Mouse (Mus musculus) R1 (cell line): ENCODE results near the gene Pla2g1b.
A peak's percentile ranks its signal among the peaks of the same experiment; 100 is the strongest.
"Not testable (repeated sequence)": the region's sequence is repeated elsewhere in the genome, so short reads cannot be mapped to it uniquely, and the experiment has no call there.

ENCODE experiments used
- DNase-seq: peaks from one replicate; pipeline ENCODE4 v3.0.0-alpha.2; 2018; ENCODE audit warnings: low read depth, low spot score

The Pla2g1b gene

DNA sequence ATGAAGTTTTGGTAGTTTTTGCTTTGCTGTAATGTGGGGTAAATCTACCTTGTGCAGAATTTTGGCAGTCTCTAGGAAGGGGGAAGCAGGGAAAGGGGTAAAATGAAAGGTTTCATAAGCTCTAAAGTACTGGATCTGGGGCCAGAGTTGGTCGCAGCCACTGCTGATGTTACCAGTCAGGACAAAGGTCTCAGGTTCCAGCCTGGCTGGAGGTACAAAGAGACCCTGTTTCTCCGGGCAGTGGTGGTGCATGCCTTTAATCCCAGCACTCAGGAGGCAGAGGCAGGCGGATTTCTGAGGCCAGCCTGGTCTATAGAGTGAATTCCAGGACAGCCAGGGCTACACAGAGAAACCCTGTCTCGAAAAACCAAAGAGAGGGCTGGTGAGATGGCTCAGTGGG is 39.6 kb downstream of the Pla2g1b start:
- DNase-seq = not testable (repeated sequence)

DNA sequence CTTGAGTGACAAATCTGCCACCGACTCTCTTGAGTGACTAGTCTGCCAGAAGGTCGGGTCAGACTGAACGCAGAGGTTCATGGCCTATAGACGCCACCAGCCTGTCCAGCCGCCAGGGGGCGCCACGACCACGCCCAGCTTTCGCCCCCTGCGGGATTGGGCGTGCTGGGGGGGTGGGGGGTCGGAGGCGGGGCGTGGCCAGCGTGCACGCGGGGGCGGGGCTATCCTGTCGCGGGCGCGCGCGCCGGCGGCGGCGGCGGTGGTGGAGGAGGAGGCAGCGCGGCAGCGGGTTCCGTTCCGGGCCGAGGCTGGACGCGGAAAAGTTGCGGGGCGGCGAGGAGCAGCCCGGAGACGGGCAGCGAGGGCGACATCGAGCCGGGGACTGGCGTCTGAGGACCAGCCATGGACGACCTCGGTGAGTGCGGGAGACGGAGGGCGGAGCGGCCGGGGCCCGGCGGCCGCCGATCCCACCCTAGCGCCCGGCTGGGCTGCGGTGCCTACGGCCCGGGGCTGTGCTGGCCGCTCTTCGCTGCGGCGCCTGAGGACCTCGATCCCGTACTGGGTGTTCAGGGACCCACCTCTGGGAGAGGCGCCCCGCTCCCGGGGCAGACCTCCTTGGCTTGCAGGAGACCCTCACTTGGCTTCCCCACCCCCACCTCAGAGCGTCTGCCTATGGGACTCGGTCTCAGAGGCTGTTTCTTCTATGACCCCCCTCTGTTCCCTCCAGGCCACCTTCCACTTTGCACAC is 40.6 kb downstream of the Pla2g1b start, which contains the start of gene Pxn:
Gene Pxn, plus strand, starts transcription at position 223 of the 748 bp plus-strand sequence.
- DNase-seq = peak; percentile 89

DNA sequence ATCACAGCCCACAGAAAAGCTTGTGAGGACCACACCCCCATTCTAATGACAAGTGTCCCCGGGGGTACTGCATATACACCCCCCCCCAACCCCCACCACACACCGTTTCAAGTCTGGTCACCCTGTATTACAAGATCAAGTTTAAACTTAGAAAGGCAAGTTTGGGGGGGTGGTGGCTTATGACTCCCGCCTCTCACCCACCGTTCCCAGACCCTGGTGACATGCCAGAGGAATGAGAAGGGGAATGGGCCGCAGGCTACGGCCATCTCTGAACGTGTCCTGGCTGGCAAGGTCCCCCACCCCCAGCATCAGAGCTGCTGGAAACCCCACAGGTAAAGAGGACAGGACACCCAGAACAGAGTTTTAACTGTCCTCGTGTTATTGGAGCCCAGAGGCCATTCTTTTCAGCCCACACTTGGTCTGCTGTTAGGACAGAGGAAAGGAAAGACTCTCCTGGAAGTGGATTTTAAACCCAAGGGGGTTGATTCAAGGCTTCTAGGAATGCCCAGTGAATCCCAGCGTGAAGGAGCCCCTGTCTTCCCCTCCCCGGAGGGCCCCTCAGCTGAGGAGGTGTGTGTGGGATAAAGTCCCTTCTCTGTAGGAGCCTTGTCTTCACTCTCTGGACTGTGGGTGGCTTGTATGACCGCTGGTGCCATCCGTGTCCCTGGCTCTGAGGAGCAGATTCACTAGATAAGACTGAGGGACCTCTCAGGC is 41.4 kb downstream of the Pla2g1b start:
- DNase-seq = no peak

- DNase-seq = no peak
Measured at GRCm38 (mm10) chr5:115507981-115508858, 42.2 kb downstream of the Pla2g1b start.

- DNase-seq = no peak
Measured at GRCm38 (mm10) chr5:115508859-115509147, 42.7 kb downstream of the Pla2g1b start.

GRCm38 (mm10) chr5:115509321-115509761 is 43.3 kb downstream of the Pla2g1b start:
- no peak for DNase-seq

- DNase-seq = no peak
Measured at GRCm38 (mm10) chr5:115509790-115510689, 44.0 kb downstream of the Pla2g1b start.

DNA sequence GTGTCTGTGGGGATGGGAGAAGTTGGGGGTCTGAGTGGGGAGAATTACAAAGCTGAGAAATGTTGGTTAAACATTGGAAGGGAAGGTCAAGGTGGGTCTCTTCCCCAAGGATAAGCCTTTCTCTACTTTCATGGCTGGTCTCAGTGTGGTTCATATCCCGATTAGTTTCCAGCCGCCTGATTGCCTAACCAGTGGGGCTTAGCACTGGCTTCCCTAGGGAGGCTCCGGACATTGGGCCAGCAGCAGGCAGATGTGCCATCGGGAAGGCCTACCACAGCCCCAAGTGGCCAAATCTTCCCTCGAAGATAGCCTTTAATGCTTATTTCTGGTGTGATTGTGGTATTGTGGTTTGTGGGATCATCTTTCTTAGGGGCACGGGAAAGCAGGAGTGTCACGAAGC is 46.3 kb downstream of the Pla2g1b start:
- no peak for DNase-seq

GRCm38 (mm10) chr5:115513246-115513645 is 47.2 kb downstream of the Pla2g1b start:
- DNase-seq = no peak

- no peak for DNase-seq
Measured at GRCm38 (mm10) chr5:115513721-115514120, 47.7 kb downstream of the Pla2g1b start.

GRCm38 (mm10) chr5:115514346-115514745 is 48.3 kb downstream of the Pla2g1b start:
- DNase-seq = no peak

DNA sequence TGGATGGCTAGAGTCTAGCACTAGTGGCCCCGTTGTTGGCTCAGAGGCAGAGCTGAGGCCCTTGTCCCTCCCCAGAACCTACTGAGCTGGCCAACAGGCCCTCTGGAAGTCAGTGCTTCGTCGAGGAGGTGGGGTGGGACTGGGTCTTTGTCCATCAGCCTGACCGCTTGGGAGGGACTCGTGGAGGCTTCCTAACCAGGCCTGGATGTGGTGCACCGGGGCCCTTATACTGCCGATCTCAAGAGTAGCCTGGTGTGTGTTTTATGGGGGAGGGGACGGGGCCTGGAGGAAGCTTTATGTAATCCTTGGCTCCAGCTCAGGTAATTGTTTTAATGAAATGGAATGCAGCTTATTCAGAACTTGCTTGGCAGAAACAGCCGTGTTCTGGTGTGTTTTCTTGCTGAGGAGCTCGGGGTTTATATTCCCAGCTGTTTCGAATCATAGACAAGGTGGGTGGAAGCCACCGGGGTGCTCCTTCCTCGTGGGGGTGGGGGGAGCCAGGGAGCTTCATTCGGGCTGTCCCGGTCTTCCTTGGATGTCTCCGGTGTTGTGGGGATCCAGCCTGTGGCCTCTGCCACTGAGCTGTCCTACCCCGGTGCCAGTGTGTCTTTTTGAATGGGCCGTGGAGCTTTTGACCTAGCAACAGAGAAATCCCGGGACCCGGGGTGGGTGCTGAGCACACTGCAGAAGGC is 49.0 kb downstream of the Pla2g1b start:
- DNase-seq = no peak

DNA sequence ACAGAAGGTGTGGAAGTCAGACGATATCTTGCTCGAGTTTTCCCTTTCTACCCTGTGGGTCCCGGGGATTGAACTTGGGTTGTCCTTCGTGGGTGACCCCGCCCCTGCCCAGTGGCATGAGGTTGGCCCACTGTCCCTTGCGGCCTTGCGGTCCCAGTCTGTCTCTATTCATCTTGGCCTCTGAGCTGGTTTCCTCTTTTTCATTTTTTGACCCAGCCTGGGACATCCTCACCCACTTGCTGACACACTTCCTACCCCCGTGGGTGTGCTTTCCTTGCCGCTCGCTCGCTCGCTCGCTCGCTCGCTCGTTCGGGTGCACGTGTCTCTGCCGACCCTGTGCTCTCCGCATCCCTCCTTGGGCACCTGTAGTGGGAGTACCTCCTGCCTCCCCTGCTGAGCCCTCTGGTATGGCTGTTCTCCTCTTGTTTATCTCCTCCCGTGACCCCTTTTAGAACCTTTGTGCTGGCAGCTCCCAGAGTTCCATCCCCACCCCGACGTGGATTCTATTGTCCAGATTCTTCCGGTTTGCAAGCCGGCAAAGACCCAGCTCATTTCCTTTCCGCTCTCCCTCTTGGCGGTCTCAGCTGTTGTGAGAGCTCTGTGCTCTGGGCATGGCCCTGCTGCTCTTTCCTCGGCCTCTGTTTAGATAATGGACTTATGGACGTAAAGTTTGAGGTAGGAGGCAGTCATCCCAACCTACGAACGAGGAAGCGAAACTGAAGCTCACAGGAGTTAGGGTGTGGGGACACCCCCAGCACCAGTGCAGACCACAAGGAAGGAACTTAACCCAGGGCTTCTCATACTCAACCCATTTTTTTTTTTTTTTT is 50.2 kb downstream of the Pla2g1b start:
- DNase-seq = peak; percentile 96

DNA sequence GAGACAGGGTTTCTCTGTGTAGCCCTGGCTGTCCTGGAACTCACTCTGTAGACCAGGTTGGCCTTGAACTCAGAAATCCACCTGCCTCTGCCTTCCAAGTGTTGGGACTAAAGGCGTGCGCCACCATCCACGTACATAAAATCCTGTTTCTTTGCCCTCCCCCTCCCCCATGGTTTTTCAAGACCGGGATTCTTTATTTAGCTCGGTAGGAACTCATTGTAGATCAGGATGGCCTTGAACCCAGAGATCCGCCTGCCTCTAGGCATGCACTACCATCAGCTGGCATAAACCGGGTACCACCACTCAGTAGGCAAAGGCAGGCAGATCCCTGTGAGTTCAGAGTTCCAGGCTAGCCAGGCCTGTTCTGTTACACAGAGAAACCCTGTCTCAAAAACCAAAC is 50.8 kb downstream of the Pla2g1b start:
- DNase-seq = peak; percentile 76

- no peak for DNase-seq
Measured at GRCm38 (mm10) chr5:115517501-115517900, 51.4 kb downstream of the Pla2g1b start.

DNA sequence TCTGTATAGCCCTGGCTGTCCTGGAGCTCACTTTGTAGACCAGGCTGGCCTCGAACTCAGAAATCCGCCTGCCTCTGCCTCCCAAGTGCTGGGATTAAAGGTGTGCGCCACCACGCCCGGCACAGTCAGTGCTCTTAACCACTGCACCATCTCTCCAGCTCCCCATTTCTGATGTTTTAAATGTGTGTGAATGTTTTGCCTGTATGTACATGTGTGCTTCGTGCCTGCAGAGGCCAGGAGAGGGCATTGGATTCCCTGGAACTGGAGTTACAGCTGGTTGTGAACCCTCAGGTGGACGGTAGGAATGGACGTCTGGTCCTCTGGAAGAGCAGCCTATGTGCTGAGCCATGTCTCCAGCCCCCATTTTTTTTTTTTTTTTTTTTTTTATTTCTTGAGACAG is 52.2 kb downstream of the Pla2g1b start:
- not testable (repeated sequence) for DNase-seq

GRCm38 (mm10) chr5:115520325-115520869 is 54.3 kb downstream of the Pla2g1b start:
- no peak for DNase-seq

DNA sequence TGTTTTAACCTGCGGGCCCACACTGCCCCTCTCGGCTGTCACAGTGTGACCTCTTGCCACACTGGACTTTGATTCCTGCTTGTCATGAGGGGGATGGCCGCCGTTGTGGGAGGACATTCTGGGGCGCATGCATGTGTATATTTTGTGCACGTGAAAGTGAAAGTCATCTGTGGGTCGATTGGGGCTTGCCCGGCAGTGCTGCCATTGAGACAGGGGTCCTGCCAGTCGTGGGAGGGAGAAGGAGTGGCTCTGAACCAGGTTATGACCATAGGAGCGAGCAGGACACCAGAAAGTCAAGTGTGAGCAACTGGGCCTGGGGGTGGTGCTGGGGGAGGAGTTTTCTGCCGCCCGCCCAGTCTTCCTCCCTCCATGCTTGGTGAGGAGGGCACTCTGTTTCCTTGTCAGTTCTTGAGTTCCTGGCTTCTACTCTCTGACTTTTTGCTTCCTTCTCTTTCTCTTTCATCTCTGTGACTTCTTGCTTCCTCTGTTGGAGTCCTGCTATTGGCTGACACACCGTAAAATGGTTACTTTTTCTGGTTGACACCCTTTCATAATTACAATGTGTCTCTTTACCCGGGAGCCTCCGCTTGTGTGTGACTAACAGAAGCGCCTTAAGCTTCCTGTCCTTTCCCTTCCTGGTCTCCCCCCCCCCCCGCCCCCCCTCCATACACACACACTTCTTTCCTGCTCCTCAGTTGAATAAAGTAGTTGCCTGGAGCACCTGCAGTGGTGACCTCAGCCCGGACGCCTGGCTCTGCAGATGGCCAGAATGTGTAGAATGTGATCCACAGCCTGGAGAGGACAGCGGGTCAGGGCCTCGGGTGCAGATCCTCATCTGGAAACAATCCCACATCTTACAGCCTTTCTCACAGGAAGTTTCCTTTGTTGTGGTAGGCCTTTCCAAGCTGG is 55.7 kb downstream of the Pla2g1b start:
- DNase-seq = no peak
